Mouse (Mus musculus) G1E (cell line): Measurements from ENCODE around the gene Cadps.

Experiments used
- CTCF ChIP-seq: IDR thresholded peaks from 2 replicates; pipeline ENCODE4 v1.5.1; 2012; ENCODE audit warnings: low read depth, low read length, inconsistent platforms, mixed read lengths
- TAL1 ChIP-seq: conservative IDR thresholded peaks from 2 replicates; pipeline ENCODE4 v1.6.1; 2012; ENCODE audit warnings: low read depth, low read length, inconsistent platforms, mixed read lengths

- TF ChIP-seq CTCF: no peak
- TF ChIP-seq TAL1: no peak
These were observed 428.6 kb downstream of the Cadps start for GRCm38 (mm10) chr14:12394318-12394717.
